Mouse (Mus musculus): ENCODE data around the gene Kcnc2.
"Not testable (repeated sequence)": the region's sequence is repeated elsewhere in the genome, so short reads cannot be mapped to it uniquely, and the experiment has no call there.

Kcnc2 gene

DNA sequence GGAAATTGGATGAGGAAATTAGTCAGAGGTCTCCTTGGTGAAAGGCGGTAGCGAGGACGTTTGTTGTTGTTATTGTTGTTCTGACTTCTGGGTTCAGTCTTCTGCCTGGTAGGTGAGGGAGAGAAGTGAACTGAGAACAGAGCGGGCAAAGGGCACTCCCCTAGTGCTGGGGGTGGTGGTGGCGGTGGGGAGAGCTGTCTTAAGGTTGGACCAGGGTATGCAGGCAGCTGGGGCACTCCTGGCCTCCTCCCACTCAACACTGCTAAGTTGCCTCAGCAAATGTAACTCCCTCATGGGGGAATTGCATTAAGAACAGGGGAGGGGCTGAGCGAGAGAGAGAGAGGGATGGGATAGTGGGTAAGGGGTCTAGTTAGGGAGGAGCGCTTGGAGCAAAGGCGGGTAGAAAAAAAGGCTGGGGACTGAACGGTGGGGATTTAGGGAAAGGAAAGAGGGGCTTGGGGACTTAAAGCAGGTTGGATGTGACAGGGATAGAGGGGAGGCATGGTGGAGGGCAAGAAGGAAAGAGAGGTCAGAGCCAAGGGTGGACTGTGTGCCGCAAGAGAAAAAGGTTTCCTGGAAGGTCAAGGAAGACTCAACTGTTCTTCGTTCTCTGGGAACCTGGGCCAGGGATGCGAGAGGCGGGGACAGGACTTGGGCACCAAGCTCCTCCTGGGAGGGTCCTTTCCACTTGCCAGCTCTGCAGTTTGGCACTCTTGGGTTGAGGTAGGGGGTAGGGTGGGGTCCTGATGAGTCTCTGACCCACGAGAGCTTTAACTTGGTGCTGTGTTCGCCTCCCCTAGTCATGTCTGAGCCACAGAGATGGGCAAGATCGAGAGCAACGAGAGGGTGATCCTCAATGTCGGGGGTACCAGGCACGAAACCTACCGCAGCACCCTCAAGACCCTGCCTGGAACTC is at the start of gene Kcnc2:
Gene Kcnc2, plus strand, starts transcription at position 235 of the 916 bp plus-strand sequence.
- no peak for DNase-seq

- no peak for DNase-seq
These were observed 43.8 kb upstream of the Kcnc2 start for GRCm38 (mm10) chr10:112227073-112227472.

DNA sequence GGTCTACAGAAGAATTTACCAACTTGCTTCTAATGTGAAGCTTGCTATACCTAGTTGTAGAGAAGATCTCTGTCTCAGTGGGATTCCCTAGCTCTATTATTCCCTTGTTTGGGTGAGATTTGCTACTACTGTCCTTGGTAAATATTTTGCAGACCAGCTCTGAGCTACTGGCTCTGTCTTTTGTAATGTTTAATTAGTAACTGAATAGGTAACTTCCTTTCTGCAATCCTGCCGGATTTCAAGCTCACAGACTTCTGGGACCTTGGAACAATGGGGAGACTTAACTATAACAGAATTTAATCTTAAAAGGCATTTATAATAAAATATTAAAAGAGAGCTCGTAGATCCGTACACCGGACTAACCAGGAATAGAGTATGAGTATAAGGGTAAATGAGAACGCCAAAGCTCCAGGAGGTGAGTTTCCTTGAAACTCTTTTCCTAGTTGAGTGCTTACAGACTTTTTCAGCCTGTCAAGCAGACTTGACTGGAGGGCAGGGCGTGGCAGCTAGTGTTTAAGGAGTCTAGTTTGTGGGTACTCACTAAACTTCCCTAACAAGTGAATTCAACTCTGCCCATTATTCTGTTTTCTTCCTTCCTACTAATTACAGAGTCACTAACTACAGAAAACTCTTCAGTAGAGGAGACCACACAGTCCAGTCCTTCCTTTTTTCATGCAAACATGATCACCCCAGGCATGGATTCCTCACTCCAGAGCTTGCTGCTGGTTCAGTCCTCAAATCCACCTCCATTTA is 41.7 kb upstream of the Kcnc2 start:
- DNase-seq = not testable (repeated sequence)

GRCm38 (mm10) chr10:112232733-112233132 is 38.2 kb upstream of the Kcnc2 start:
- DNase-seq = not testable (repeated sequence)

- DNase-seq = not testable (repeated sequence)
These were observed 35.5 kb upstream of the Kcnc2 start for GRCm38 (mm10) chr10:112235396-112235940.

- DNase-seq = no peak
These were observed 22.6 kb upstream of the Kcnc2 start for GRCm38 (mm10) chr10:112248273-112248672.

DNA sequence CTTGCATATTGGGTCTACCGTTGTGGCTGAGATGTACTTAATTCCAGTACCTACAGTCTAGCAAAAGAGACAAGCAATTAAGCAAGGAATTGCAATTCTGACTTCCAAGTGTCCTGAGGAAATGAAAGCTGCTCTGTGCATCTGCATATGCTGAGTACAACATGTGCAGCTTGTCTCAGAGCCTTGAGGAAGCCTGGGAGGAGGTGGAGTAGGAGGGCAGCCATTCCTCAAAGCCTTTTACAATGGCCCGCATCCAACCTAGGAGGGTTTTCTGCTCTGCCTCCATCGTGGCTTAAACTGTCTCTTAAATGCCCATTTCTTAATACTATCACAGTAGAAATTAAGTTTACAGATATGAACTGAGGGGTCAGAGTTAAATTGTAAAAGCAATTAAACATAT is 7.5 kb upstream of the Kcnc2 start:
- no peak for DNase-seq

- no peak for DNase-seq
These were observed 1.4 kb upstream of the Kcnc2 start for GRCm38 (mm10) chr10:112269481-112269880.

DNA sequence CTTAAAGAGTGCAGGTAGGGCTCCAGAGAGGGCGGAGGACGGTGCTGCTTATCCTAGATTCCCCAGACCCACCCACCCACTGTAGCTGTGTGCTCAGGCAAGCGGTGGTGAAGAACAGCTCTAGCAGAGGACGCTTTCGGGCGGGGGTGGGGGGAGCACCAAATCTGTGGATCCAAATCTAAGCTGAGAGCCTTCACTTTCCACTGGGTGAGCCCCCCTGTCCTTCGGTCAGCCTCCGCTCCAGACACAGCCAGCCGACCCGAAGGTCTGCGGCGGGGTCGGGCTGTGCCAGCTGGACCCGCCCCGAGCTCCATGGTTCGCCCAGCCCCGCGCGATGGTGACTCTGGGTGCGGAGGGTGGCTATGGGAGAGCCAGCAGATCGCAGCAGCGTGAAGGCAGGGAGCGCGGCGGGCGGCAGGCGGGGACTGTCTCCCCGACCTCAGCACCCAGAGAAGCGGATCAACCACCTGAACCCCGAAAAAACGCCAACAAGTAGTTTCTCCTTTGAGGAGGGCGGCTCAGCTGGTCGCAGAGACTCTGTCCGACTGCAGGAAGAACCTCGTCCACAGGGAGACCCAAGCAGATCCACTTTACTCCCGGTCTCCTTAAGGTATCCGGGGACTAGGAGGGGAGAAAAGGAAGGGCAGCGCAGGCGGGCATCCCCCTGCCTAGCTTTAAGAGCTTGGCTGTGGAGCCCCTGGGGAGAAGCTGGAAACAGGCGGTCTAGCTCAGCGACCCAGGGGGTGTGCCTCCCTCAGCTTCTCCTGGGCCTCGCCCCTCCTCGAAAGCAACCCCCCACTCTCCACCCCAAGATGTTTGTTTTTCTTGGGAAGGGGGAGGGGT is 761 bp upstream of the Kcnc2 start:
- DNase-seq = no peak

DNA sequence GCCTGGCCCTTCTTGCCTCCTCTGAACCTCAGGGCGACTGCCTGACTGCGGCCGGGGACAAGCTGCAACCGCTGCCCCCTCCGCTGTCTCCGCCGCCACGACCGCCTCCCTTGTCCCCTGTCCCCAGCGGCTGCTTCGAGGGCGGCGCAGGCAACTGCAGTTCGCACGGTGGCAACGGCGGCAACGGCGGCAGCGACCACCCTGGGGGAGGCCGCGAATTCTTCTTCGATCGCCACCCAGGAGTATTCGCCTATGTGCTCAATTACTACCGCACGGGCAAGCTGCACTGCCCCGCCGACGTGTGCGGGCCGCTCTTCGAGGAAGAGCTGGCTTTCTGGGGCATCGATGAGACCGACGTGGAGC is 863 bp downstream of the Kcnc2 start:
- no peak for DNase-seq

DNA sequence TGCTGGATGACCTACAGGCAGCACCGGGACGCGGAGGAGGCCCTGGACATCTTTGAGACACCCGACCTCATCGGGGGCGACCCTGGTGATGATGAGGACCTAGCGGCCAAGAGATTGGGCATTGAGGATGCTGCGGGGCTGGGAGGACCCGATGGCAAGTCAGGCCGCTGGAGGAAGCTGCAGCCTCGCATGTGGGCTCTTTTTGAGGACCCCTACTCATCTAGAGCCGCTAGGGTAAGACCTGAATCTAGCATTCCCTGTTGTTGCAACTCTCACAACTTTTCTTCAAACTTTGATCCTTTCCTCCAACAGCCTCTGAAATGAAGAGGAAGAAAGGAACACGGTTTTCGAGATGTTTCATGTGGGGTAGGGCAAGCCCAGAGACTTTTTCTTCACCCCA is 1.2 kb downstream of the Kcnc2 start:
- DNase-seq = no peak

DNA sequence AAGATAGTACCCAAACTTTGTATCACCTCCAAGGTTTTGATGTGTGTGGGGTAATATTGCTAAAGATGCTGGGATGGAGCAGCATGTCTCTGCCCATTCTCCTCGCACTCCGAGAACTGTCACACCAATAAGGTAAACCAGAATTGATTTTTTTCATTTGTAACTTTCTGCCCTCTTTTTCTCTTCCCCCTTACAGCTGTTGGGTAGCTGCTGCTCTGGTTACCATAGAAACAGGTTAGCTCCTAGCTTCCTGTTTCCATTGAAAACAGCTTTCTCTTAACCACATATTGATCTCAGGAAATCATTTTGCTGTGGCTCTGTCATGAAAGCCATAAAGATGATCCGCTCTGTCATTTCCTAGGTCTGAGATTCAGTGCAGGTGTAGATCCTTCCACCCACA is 7.1 kb downstream of the Kcnc2 start:
- no peak for DNase-seq

DNA sequence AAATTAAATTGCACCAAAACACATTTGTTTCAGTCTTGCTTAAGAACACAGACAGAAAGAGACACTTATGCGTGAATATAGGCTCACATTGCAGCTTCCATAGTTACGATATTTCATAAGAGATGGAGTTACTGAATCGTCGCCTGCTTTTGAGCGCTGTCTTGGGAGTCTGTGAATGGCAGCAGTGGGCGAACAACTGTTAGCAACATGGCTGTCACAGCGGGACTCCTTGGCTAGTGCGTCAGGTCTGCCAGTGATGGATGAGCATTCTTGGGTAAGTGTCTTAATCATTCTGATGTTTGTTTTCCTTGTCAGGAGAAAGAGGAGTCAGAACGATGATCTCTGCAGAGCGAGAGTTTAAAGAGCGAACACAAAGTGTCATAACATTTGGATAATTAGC is 44.2 kb downstream of the Kcnc2 start:
- DNase-seq = no peak

DNA sequence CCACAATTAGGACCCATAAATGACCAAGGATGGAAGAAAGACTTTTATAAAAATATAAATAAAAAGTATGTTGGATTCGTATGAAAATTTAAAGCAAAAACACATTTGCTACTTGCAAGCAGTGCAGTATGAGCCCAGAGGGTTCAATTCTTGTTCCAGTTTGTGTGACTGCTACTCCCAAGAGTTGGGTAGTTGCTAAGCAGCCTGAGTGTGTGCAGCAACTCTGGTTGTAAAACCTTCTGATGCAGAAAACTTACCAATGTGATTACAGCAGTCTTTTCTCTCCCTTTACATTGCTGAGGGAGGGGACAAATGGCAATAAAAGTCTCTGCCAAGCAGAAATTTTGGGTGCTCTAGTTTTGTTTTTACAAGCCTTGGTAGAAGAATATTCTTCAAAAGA is 46.9 kb downstream of the Kcnc2 start:
- no peak for DNase-seq

DNA sequence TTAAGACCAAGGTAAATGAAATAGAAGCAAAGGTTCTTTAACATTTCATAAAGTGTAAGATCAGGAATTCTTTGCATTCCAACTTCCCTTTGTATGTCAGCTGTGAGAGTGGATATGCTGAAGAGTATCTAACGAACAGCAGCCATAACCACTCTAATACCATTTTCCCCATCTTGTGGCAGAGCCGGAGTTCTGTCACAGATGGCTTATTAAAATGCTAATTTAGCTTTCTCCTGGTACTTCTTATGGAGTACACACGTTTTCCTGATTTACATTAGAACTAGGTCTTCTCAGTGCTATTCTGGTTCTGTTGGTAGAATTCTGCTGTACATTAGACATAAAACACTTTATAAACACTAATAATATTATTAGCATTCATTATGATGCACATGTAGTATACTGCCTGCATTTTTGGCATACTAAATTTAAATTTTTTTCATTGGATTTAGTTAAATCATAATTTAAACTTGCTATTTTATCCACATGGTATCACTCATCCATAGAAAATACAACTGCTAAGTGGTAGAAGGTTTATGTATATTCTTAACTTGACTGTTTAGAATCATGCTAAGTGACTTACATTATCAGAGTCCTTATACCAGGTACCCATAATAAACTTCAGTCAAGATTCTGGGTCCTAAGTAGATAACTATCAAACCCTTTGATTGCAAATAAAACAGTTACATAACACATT is 86.9 kb downstream of the Kcnc2 start:
- DNase-seq = no peak

- no peak for DNase-seq
These were observed 87.4 kb downstream of the Kcnc2 start for GRCm38 (mm10) chr10:112358363-112358704.

GRCm38 (mm10) chr10:112360704-112361103 is 89.8 kb downstream of the Kcnc2 start:
- DNase-seq = no peak

DNA sequence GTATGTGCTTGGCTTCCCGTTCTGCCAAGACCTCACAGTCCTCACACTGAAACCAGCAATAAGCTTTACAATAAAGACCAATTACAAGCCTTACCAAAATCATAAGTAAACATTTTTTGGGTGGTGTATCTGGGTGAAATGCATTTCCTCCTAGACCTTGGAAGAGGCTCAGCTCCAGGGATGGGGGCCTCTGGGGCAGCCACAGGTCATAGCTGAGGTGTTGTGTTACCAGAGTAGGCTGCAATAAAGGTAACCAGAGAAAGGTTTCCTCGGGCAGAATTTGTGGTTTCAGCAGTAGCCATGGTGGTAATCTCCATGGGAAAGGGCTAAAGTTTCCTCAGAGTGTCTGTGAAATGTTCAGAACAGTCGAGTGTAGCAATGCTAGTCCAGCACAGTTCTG is 97.4 kb downstream of the Kcnc2 start:
- no peak for DNase-seq

GRCm38 (mm10) chr10:112377163-112377562 is 106.2 kb downstream of the Kcnc2 start:
- DNase-seq = no peak

GRCm38 (mm10) chr10:112378465-112378864 is 107.5 kb downstream of the Kcnc2 start:
- DNase-seq = no peak

DNA sequence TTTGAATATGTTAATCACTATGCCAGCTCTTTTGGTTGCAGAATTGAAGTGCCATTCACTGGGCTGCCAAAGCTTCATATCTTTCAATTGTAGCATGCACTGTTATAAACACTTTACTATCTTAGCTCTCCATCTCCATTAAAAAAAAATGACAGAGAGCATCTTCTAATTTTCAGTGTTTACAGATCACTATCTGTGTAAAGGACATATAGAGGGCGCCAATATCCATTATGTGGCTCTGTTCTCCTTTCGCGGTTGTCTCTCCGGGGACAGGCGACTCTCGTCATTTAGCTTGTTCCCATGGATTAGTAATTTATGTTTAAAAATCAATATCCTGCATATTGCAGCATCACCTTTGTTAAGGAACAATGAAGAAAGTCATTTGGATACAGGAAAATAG is 109.7 kb downstream of the Kcnc2 start:
- DNase-seq = no peak

- no peak for DNase-seq
These were observed 123.6 kb downstream of the Kcnc2 start for GRCm38 (mm10) chr10:112394399-112394970.
